Mouse (Mus musculus) embryonic facial prominence, embryonic 13.5 days (tissue): ENCODE data around the gene Msl3l2. TPM values are rescaled to one million over a fixed set of nuclear protein-coding genes. Genes with fewer than 3 reads are reported as not detected.
A peak's percentile ranks its signal among the peaks of the same experiment; 100 is the strongest.

Experiments used
- ATAC-seq: fragments of 200-750 bp; cut with Nextera tagmentation; 2 replicates; pipeline ENCODE4 v1.8.0; 2017; ENCODE audit warnings: low read depth; ENCODE audit not compliant: insufficient number of reproducible peaks, insufficient read depth, low FRiP score, low TSS enrichment
- H3K27ac ChIP-seq: fragments of 300-500 bp; sonication (generic); 2 replicates; pipeline ENCODE4 v1.5.1; 2015; ENCODE audit warnings: moderate library complexity, mild to moderate bottlenecking, inconsistent platforms
- H3K27me3 ChIP-seq: fragments of 300-500 bp; sonication (generic); 2 replicates; pipeline ENCODE4 v1.6.1; 2015; ENCODE audit warnings: mild to moderate bottlenecking, inconsistent platforms
- H3K36me3 ChIP-seq: fragments of 300-500 bp; sonication (generic); 2 replicates; pipeline ENCODE4 v1.6.1; 2015; ENCODE audit warnings: mild to moderate bottlenecking, inconsistent platforms
- H3K4me1 ChIP-seq: fragments of 300-500 bp; sonication (generic); 2 replicates; pipeline ENCODE4 v1.6.1; 2015; ENCODE audit warnings: inconsistent platforms
- H3K4me2 ChIP-seq: fragments of 300-500 bp; sonication (generic); 2 replicates; pipeline ENCODE4 v1.6.1; 2015; ENCODE audit warnings: moderate library complexity, mild to moderate bottlenecking, inconsistent platforms
- H3K4me3 ChIP-seq: fragments of 300-500 bp; sonication (generic); 2 replicates; pipeline ENCODE4 v1.5.1; 2015; ENCODE audit warnings: mild to moderate bottlenecking, inconsistent platforms
- H3K9ac ChIP-seq: fragments of 300-500 bp; sonication (generic); 2 replicates; pipeline ENCODE4 v1.6.1; 2015; ENCODE audit warnings: mild to moderate bottlenecking, inconsistent platforms
- H3K9me3 ChIP-seq: fragments of 300-500 bp; sonication (generic); 2 replicates; pipeline ENCODE4 v1.6.1; 2016; ENCODE audit warnings: inconsistent platforms
- WGBS: fragments of 180-500 bp; shearing (Covaris S2); methylation state at CpG from one replicate; pipeline ENCODE4 v1.1.7; 2015; ENCODE audit warnings: mixed read lengths; 5-methylcytosine and 5-hydroxymethylcytosine counted together
- polyA plus RNA-seq: library from polyadenylated mRNA; unstranded; fragments of >200 nt; fragmentation: Nextera tagmentation; extraction: Ambion mirVana; gene quantifications from 2 replicates; pipeline ENCODE4 v1.2.1, GENCODE M21; 2015

The Msl3l2 gene
- polyA plus RNA-seq, 1 experiment from 2014 or later, result 8.4 TPM

DNA sequence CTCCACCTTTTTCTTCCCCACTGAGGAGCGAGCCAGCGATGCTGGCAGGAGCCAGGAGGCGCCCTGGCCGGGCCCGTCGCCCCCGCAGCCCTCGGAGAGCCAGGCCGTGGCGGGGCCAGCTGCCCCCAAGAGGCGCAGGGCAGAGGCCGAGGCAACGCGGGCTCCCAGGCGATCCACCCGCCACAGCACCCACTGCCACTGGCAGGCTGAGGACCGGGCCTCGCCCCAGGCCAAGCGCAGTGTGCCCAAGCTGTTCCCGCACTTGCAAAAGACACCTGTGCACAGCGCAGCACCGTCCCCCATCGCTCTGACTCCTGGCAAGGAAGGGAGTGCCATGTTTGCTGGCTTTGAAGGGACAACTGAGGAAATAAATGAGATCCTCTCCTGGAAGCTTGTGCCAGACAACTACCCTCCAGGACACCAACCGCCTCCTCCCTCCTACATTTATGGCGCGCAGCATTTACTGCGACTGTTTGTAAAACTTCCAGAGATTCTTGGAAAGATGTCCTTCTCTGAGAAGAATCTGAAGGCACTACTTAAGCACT is 9.0 kb downstream of the Msl3l2 start:
- H3K4me3 ChIP-seq, result peak overlapping the region; percentile 67
- no peaks in the 10 kb centered on the region for H3K27me3 ChIP-seq
- WGBS, result 16% methylated on average over 26 of the region's 27 CpGs
- peak overlapping the region; percentile 84 for H3K9ac ChIP-seq
- peak overlapping the region; percentile 91 for H3K4me2 ChIP-seq
- peak; percentile 70 for ATAC-seq
- peaks cover 9% of the 10 kb centered on the region; the same call in 1 of the 2 replicates for H3K4me1 ChIP-seq
- no peaks in the 10 kb centered on the region for H3K9me3 ChIP-seq
- peak overlapping the region; percentile 64; the same call in 1 of the 2 replicates for H3K27ac ChIP-seq
- H3K36me3 ChIP-seq, result no peaks in the 10 kb centered on the region

DNA sequence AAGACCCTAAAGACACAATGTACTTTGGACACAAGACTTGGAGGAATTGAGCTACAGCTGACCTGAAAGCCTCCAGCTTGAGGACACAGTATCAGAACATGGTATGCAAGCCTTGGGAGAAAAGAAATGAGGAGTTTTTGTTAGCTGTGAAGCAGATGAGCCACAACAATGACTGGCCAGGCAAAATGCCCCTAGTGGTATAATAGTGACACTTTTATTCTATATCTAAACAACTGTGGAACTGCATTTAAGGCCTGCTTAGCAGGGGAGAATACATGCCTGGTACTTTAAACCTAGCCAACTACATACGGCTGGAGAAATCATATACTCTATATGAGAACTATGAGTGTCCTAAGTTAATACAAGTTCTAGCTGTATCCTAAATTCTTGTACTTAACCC is 20.3 kb downstream of the Msl3l2 start:
- Histone ChIP-seq H3K27ac (no peak overlapping the region), H3K4me1 (no peaks in the 10 kb centered on the region), H3K27me3 (no peaks in the 10 kb centered on the region), H3K4me3 (no peak overlapping the region), H3K9ac (no peak overlapping the region), H3K4me2 (no peak overlapping the region), H3K36me3 (no peaks in the 10 kb centered on the region), H3K9me3 (no peaks in the 10 kb centered on the region)
- WGBS, result 89% methylated on average over 1 of the region's 1 CpGs
- no peak for ATAC-seq

- Histone ChIP-seq H3K4me3 (no peak overlapping the region), H3K36me3 (no peaks in the 10 kb centered on the region), H3K4me2 (no peak overlapping the region), H3K9me3 (no peaks in the 10 kb centered on the region), H3K4me1 (no peaks in the 10 kb centered on the region), H3K27me3 (no peaks in the 10 kb centered on the region), H3K9ac (no peak overlapping the region), H3K27ac (no peak overlapping the region)
- ATAC-seq, result no peak
- WGBS, result 85% methylated on average over 2 of the region's 2 CpGs
Observed at GRCm38 (mm10) chr10:56129642-56130041, 22.9 kb downstream of the Msl3l2 start.

DNA sequence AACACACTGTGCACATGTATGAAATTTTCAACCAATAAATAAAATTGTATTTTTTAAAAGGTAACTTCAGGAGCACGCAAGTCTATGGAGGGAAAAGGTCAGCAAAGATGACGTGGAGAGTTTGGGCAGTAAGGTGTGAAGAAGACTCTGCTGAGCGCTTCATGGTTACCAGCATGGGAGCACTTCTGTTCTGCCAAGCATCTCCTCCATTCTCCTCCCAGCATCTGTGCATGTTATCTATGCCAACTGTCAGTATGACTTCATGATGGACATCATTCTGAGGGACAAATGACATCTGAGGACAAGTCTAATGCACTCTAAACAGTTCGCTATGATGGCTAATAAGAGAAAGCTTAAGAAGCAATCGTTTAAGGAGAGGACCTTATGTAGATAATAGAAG is 30.5 kb downstream of the Msl3l2 start:
- Histone ChIP-seq H3K4me1 (no peaks in the 10 kb centered on the region), H3K27ac (no peak overlapping the region), H3K4me3 (no peak overlapping the region), H3K9ac (no peak overlapping the region), H3K36me3 (no peaks in the 10 kb centered on the region), H3K4me2 (no peak overlapping the region), H3K27me3 (no peaks in the 10 kb centered on the region), H3K9me3 (no peaks in the 10 kb centered on the region)
- no peak for ATAC-seq
- 89% methylated on average over 5 of the region's 5 CpGs for WGBS

GRCm38 (mm10) chr10:56148920-56149319 is 42.2 kb downstream of the Msl3l2 start:
- no peak for ATAC-seq
- Histone ChIP-seq H3K27me3 (no peaks in the 10 kb centered on the region), H3K4me1 (no peaks in the 10 kb centered on the region), H3K9me3 (no peaks in the 10 kb centered on the region), H3K4me2 (no peak overlapping the region), H3K4me3 (no peak overlapping the region), H3K36me3 (no peaks in the 10 kb centered on the region), H3K9ac (no peak overlapping the region), H3K27ac (no peak overlapping the region)
- WGBS, result 92% methylated on average over 3 of the region's 3 CpGs

DNA sequence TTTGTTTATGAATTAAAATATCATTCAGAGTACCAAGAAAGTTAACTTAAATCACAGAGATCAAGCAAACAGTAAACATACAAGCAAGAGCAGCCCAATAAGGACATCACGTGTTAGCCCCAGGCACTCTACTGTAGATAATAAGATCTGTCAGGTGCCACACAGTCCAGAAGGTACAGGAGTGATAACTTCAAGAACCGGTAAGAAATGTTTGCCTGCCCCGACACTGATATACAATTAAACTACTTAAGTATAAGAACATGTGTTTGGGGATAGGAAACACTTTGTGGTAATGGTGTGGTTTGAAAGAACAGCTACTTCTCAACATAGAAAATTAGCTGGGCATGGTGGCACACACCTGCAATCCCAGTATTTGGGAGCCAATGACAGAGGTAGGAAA is 50.2 kb downstream of the Msl3l2 start:
- no peak overlapping the region for H3K27ac ChIP-seq
- 0 out of 2 replicates have a peak, but pooled peaks cover 3% of the 10 kb centered on the region for H3K36me3 ChIP-seq
- no peaks in the 10 kb centered on the region for H3K9me3 ChIP-seq
- no peak overlapping the region for H3K9ac ChIP-seq
- H3K27me3 ChIP-seq, result no peaks in the 10 kb centered on the region
- no peak overlapping the region for H3K4me2 ChIP-seq
- WGBS, result 89% methylated on average over 3 of the region's 3 CpGs
- no peak for ATAC-seq
- H3K4me1 ChIP-seq, result no peaks in the 10 kb centered on the region
- no peak overlapping the region for H3K4me3 ChIP-seq

DNA sequence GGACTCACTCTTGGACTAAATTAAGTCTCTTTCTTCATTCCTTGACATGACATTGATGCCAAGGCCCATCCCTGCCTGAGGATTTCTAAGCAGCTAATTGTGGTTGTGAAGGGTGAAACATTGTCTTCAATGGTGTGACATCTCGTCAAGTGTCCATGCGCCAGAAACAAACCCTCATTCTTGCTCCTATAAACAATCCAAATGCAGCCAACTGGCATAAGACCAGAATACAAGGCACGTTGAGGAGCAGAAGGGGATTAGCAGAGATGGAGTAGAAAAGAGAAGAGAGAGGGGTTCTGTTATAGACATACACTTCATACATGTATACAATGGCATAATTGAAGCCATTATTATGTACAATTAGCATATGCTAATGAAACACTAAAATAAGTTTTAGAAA is 51.5 kb downstream of the Msl3l2 start:
- no peak overlapping the region for H3K9ac ChIP-seq
- ATAC-seq, result no peak
- 0 out of 2 replicates have a peak, but pooled peaks cover 3% of the 10 kb centered on the region for H3K36me3 ChIP-seq
- 89% methylated on average over 3 of the region's 3 CpGs for WGBS
- H3K27ac ChIP-seq, result no peak overlapping the region
- H3K4me2 ChIP-seq, result no peak overlapping the region
- no peaks in the 10 kb centered on the region for H3K4me1 ChIP-seq
- H3K9me3 ChIP-seq, result no peaks in the 10 kb centered on the region
- no peak overlapping the region for H3K4me3 ChIP-seq
- H3K27me3 ChIP-seq, result no peaks in the 10 kb centered on the region

- Histone ChIP-seq H3K36me3 (0 out of 2 replicates have a peak, but pooled peaks cover 3% of the 10 kb centered on the region), H3K27ac (no peak overlapping the region), H3K4me2 (no peak overlapping the region), H3K9me3 (no peaks in the 10 kb centered on the region), H3K9ac (no peak overlapping the region), H3K4me3 (no peak overlapping the region), H3K27me3 (no peaks in the 10 kb centered on the region), H3K4me1 (no peaks in the 10 kb centered on the region)
- 80% methylated on average over 2 of the region's 2 CpGs for WGBS
- ATAC-seq, result no peak
Observed at GRCm38 (mm10) chr10:56158748-56159147, 52.0 kb downstream of the Msl3l2 start.

- Histone ChIP-seq H3K27me3 (no peaks in the 10 kb centered on the region), H3K4me1 (no peaks in the 10 kb centered on the region), H3K36me3 (0 out of 2 replicates have a peak, but pooled peaks cover 2% of the 10 kb centered on the region), H3K9me3 (no peaks in the 10 kb centered on the region), H3K9ac (no peak overlapping the region), H3K27ac (no peak overlapping the region), H3K4me2 (no peak overlapping the region), H3K4me3 (no peak overlapping the region)
- no peak for ATAC-seq
- WGBS, result 71% methylated on average over 3 of the region's 3 CpGs
Observed at GRCm38 (mm10) chr10:56164411-56164810, 57.7 kb downstream of the Msl3l2 start.

DNA sequence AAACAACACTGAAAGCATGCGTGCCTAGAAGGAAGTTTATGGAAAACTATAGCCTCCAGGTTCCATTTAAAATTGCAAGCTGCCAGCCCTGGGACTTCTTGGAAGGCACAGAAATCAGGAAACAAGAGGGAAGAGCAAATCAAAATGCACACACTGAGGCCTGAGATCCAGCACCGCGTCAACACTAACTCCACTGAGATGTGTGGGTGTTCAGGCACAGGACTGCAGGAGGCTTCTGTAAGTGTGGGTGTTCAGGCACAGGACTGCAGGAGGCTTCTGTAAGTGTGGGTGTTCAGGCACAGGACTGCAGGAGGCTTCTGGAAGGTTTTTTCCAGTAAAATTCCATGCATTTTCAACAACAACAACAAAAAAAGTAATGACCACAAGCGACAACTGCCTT is 59.0 kb downstream of the Msl3l2 start:
- Histone ChIP-seq H3K9ac (no peak overlapping the region), H3K4me1 (no peaks in the 10 kb centered on the region), H3K27ac (no peak overlapping the region), H3K9me3 (no peaks in the 10 kb centered on the region), H3K4me3 (no peak overlapping the region), H3K27me3 (no peaks in the 10 kb centered on the region), H3K36me3 (0 out of 2 replicates have a peak, but pooled peaks cover 2% of the 10 kb centered on the region), H3K4me2 (no peak overlapping the region)
- ATAC-seq, result no peak
- WGBS, result 79% methylated on average over 4 of the region's 4 CpGs
